Mouse (Mus musculus) hindbrain, embryonic 11.5 days (tissue): Measurements from ENCODE around the gene Fasn. TPM values are rescaled to one million over a fixed set of nuclear protein-coding genes. Genes with fewer than 3 reads are reported as not detected.

Experiments used
- ATAC-seq: fragments of 200-750 bp; cut with Nextera tagmentation; 2 replicates; pipeline ENCODE4 v1.8.0; 2017; ENCODE audit warnings: mild to moderate bottlenecking, moderate TSS enrichment, moderate library complexity; ENCODE audit not compliant: low FRiP score
- DNase-seq: peaks from one replicate; pipeline ENCODE4 v3.0.0-alpha.2; 2015; ENCODE audit warnings: low spot score
- H3K27ac ChIP-seq: fragments of 300-500 bp; sonication (generic); 2 replicates; pipeline ENCODE4 v1.5.1; 2014; ENCODE audit warnings: mild to moderate bottlenecking, low read depth, low read length
- H3K27me3 ChIP-seq: fragments of 300-500 bp; sonication (generic); 2 replicates; pipeline ENCODE4 v1.6.1; 2014; ENCODE audit warnings: mild to moderate bottlenecking, low read length, moderate library complexity, mixed read lengths; ENCODE audit not compliant: control insufficient read depth, insufficient read depth
- H3K36me3 ChIP-seq: fragments of 300-500 bp; sonication (generic); 2 replicates; pipeline ENCODE4 v1.6.1; 2014; ENCODE audit warnings: mild to moderate bottlenecking, low read length, moderate library complexity, mixed read lengths; ENCODE audit not compliant: control insufficient read depth, insufficient read depth
- H3K4me1 ChIP-seq: fragments of 300-500 bp; sonication (generic); replicated peaks from 2 replicates; pipeline ENCODE4 v1.6.1; 2014; ENCODE audit warnings: low read length, mixed read lengths; ENCODE audit not compliant: control insufficient read depth, insufficient read depth
- H3K4me2 ChIP-seq: fragments of 300-500 bp; sonication (generic); replicated peaks from 2 replicates; pipeline ENCODE4 v1.6.1; 2014; ENCODE audit warnings: mild to moderate bottlenecking, low read depth, low read length
- H3K4me3 ChIP-seq: fragments of 300-500 bp; sonication (generic); 2 replicates; pipeline ENCODE4 v1.5.1; 2014; ENCODE audit warnings: low read depth, low read length
- H3K9ac ChIP-seq: fragments of 300-500 bp; sonication (generic); 2 replicates; pipeline ENCODE4 v1.6.1; 2014; ENCODE audit warnings: low read depth, low read length
- H3K9me3 ChIP-seq: fragments of 300-500 bp; sonication (generic); 2 replicates; pipeline ENCODE4 v1.6.1; 2016; ENCODE audit warnings: low read length; ENCODE audit not compliant: control insufficient read depth
- WGBS: fragments of 180-500 bp; shearing (Covaris S2); extraction: QIAGEN DNeasy Blood & Tissue Kit; methylation state at CpG from one replicate; pipeline ENCODE4 v1.1.7; 2014; 5-methylcytosine and 5-hydroxymethylcytosine counted together
- polyA plus RNA-seq: library from polyadenylated mRNA; unstranded; fragments of >200 nt; fragmentation: Nextera tagmentation; extraction: Ambion mirVana; gene quantifications from 2 replicates; pipeline ENCODE4 v1.2.1, GENCODE M21; 2014

The Fasn gene
- polyA plus RNA-seq, 1 experiment from 2014 or later, result 76.0 TPM

- 91% methylated on average over 3 of the region's 3 CpGs for WGBS
- H3K4me1 ChIP-seq, result peaks cover 3% of the 10 kb centered on the region; the same call in 1 of the 2 replicates
- no peak for ATAC-seq
These were observed 7.5 kb upstream of the Fasn start for GRCm38 (mm10) chr11:120831659-120832440.

GRCm38 (mm10) chr11:120830686-120831085, 6.3 kb upstream of the Fasn start:
- no peak overlapping the region for H3K4me3 ChIP-seq
- no peak overlapping the region for H3K27ac ChIP-seq
- H3K4me1 ChIP-seq, result peaks cover 7% of the 10 kb centered on the region
- no peak overlapping the region for H3K9ac ChIP-seq
- no peak overlapping the region for H3K4me2 ChIP-seq
- DNase-seq, result no peak
- 81% methylated on average over 12 of the region's 12 CpGs for WGBS
- ATAC-seq, result no peak
- no peaks in the 10 kb centered on the region for H3K9me3 ChIP-seq
- no peaks in the 10 kb centered on the region for H3K36me3 ChIP-seq
- no peaks in the 10 kb centered on the region for H3K27me3 ChIP-seq

More at GRCm38 (mm10) chr11:120831659-120832440, 7.5 kb upstream of the Fasn start:
- no peaks in the 10 kb centered on the region for H3K9me3 ChIP-seq
- H3K4me3 ChIP-seq, result no peak overlapping the region
- H3K36me3 ChIP-seq, result no peaks in the 10 kb centered on the region
- no peak overlapping the region for H3K27ac ChIP-seq
- H3K4me2 ChIP-seq, result no peak overlapping the region
- H3K9ac ChIP-seq, result no peak overlapping the region
- H3K27me3 ChIP-seq, result no peaks in the 10 kb centered on the region
- DNase-seq, result no peak

- H3K4me2 ChIP-seq, result no peak overlapping the region
- H3K4me1 ChIP-seq, result peaks cover 15% of the 10 kb centered on the region
- H3K27me3 ChIP-seq, result no peaks in the 10 kb centered on the region
- no peak overlapping the region for H3K27ac ChIP-seq
- DNase-seq (no peak), ATAC-seq (no peak)
- H3K36me3 ChIP-seq, result no peaks in the 10 kb centered on the region
- no peaks in the 10 kb centered on the region for H3K9me3 ChIP-seq
- no peak overlapping the region for H3K4me3 ChIP-seq
- WGBS, result 85% methylated on average over 10 of the region's 10 CpGs
- no peak overlapping the region for H3K9ac ChIP-seq
These were observed 5.6 kb upstream of the Fasn start for GRCm38 (mm10) chr11:120829757-120830532.

- no peaks in the 10 kb centered on the region for H3K36me3 ChIP-seq
- DNase-seq, result no peak
- H3K4me1 ChIP-seq, result peaks cover 12% of the 10 kb centered on the region
- H3K27ac ChIP-seq, result no peak overlapping the region
- no peak overlapping the region for H3K4me2 ChIP-seq
- ATAC-seq, result no peak
- no peak overlapping the region for H3K4me3 ChIP-seq
- H3K27me3 ChIP-seq, result no peaks in the 10 kb centered on the region
- 75% methylated on average over 4 of the region's 4 CpGs for WGBS
- H3K9me3 ChIP-seq, result no peaks in the 10 kb centered on the region
- no peak overlapping the region for H3K9ac ChIP-seq
These were observed 4.1 kb upstream of the Fasn start for GRCm38 (mm10) chr11:120828416-120828815.

GRCm38 (mm10) chr11:120826016-120826953, 1.9 kb upstream of the Fasn start:
- Histone ChIP-seq H3K9ac (peak overlapping the region; percentile 88), H3K27me3 (no peaks in the 10 kb centered on the region), H3K27ac (peak overlapping the region; percentile 100), H3K4me1 (peaks cover 26% of the 10 kb centered on the region), H3K4me3 (no peak overlapping the region), H3K9me3 (no peaks in the 10 kb centered on the region), H3K36me3 (no peaks in the 10 kb centered on the region), H3K4me2 (no peak overlapping the region)
- WGBS, result 74% methylated on average over 8 of the region's 8 CpGs
- ATAC-seq (no peak), DNase-seq (no peak)

- Histone ChIP-seq H3K4me2 (peak overlapping the region; percentile 96), H3K4me3 (peak overlapping the region; percentile 88), H3K4me1 (peaks cover 33% of the 10 kb centered on the region), H3K36me3 (0 out of 2 replicates have a peak, but pooled peaks cover 2% of the 10 kb centered on the region), H3K9me3 (no peaks in the 10 kb centered on the region), H3K27me3 (no peaks in the 10 kb centered on the region), H3K27ac (peak overlapping the region; percentile 100), H3K9ac (peak overlapping the region; percentile 88)
- DNase-seq (no peak), ATAC-seq (no peak)
- WGBS, result 37% methylated on average over 4 of the region's 4 CpGs
These were observed 1.0 kb upstream of the Fasn start for GRCm38 (mm10) chr11:120825289-120825863.

- DNase-seq (no peak), ATAC-seq (peak; percentile 79)
- Histone ChIP-seq H3K36me3 (peaks cover 5% of the 10 kb centered on the region; the same call in 1 of the 2 replicates), H3K27me3 (no peaks in the 10 kb centered on the region), H3K4me1 (peaks cover 33% of the 10 kb centered on the region), H3K9me3 (no peaks in the 10 kb centered on the region), H3K9ac (peak overlapping the region; percentile 88), H3K27ac (peak overlapping the region; percentile 100), H3K4me3 (peak overlapping the region; percentile 88), H3K4me2 (peak overlapping the region; percentile 96)
- under 1% methylated on average over 21 of the region's 21 CpGs for WGBS
These were observed 491 bp upstream of the Fasn start for GRCm38 (mm10) chr11:120824787-120825288.

GRCm38 (mm10) chr11:120823551-120823947, 798 bp downstream of the Fasn start:
- H3K4me3 ChIP-seq, result peak overlapping the region; percentile 88
- peak overlapping the region; percentile 100 for H3K27ac ChIP-seq
- WGBS, result 0% methylated on average over 35 of the region's 40 CpGs
- H3K36me3 ChIP-seq, result peaks cover 10% of the 10 kb centered on the region
- no peaks in the 10 kb centered on the region for H3K27me3 ChIP-seq
- peaks cover 33% of the 10 kb centered on the region for H3K4me1 ChIP-seq
- no peaks in the 10 kb centered on the region for H3K9me3 ChIP-seq
- H3K9ac ChIP-seq, result peak overlapping the region; percentile 88
- ATAC-seq (peak; percentile 54), DNase-seq (no peak)
- peak overlapping the region; percentile 96 for H3K4me2 ChIP-seq
